Mouse (Mus musculus) intestine, embryonic 16.5 days (tissue): ENCODE measurements around the gene Ugt1a5. TPM values are rescaled to one million over a fixed set of nuclear protein-coding genes. Genes with fewer than 3 reads are reported as not detected.
"Not testable (repeated sequence)": the region's sequence is repeated elsewhere in the genome, so short reads cannot be mapped to it uniquely, and the experiment has no call there.

Experiments used
- ATAC-seq: fragments of 200-750 bp; cut with Nextera tagmentation; 2 replicates; pipeline ENCODE4 v1.8.0; 2017; ENCODE audit warnings: moderate TSS enrichment, moderate library complexity
- H3K27ac ChIP-seq: fragments of 300-500 bp; sonication (generic); 2 replicates; pipeline ENCODE4 v1.5.1; 2014; ENCODE audit warnings: mild to moderate bottlenecking, low read length
- H3K27me3 ChIP-seq: fragments of 300-500 bp; sonication (generic); replicated peaks from 2 replicates; pipeline ENCODE4 v1.6.1; 2014; ENCODE audit warnings: low read length, control low read depth, mixed read lengths; ENCODE audit not compliant: control insufficient read depth, insufficient read depth
- H3K36me3 ChIP-seq: fragments of 300-500 bp; sonication (generic); 2 replicates; pipeline ENCODE4 v1.6.1; 2014; ENCODE audit warnings: low read length, control low read depth; ENCODE audit not compliant: control insufficient read depth, insufficient read depth
- H3K4me1 ChIP-seq: fragments of 300-500 bp; sonication (generic); 2 replicates; pipeline ENCODE4 v1.6.1; 2014; ENCODE audit warnings: low read length, control low read depth, mixed read lengths; ENCODE audit not compliant: control insufficient read depth, insufficient read depth
- H3K4me2 ChIP-seq: fragments of 300-500 bp; sonication (generic); 2 replicates; pipeline ENCODE4 v1.6.1; 2014; ENCODE audit warnings: low read depth, low read length, control low read depth
- H3K4me3 ChIP-seq: fragments of 300-500 bp; sonication (generic); 2 replicates; pipeline ENCODE4 v1.5.1; 2014; ENCODE audit warnings: mild to moderate bottlenecking, low read length
- H3K9ac ChIP-seq: fragments of 300-500 bp; sonication (generic); 2 replicates; pipeline ENCODE4 v1.6.1; 2014; ENCODE audit warnings: low read depth, low read length
- H3K9me3 ChIP-seq: fragments of 300-500 bp; sonication (generic); 2 replicates; pipeline ENCODE4 v1.6.1; 2016; ENCODE audit warnings: low read length, control low read depth; ENCODE audit not compliant: control insufficient read depth
- WGBS: fragments of 180-500 bp; shearing (Covaris S2); extraction: QIAGEN DNeasy Blood & Tissue Kit; methylation state at CpG from one replicate; pipeline ENCODE4 v1.1.7; 2014; 5-methylcytosine and 5-hydroxymethylcytosine counted together
- polyA plus RNA-seq: library from polyadenylated mRNA; unstranded; fragments of >200 nt; fragmentation: Nextera tagmentation; extraction: Ambion mirVana; gene quantifications from 2 replicates; pipeline ENCODE4 v1.2.1, GENCODE M21; 2015

Ugt1a5 gene
- polyA plus RNA-seq, 1 experiment from 2014 or later = not detected

GRCm38 (mm10) chr1:88218591-88218990, 52.8 kb downstream of the Ugt1a5 start:
- Histone ChIP-seq H3K4me3 (no peak overlapping the region), H3K9me3 (peaks cover 34% of the 10 kb centered on the region), H3K27ac (no peak overlapping the region), H3K27me3 (no peaks in the 10 kb centered on the region), H3K4me2 (no peak overlapping the region), H3K9ac (no peak overlapping the region), H3K4me1 (no peaks in the 10 kb centered on the region), H3K36me3 (no peaks in the 10 kb centered on the region)
- no peak for ATAC-seq
- WGBS = 52% methylated on average over 4 of the region's 4 CpGs

- Histone ChIP-seq H3K4me3 (no peak overlapping the region), H3K27me3 (no peaks in the 10 kb centered on the region), H3K36me3 (no peaks in the 10 kb centered on the region), H3K9me3 (peaks cover 29% of the 10 kb centered on the region), H3K9ac (no peak overlapping the region), H3K4me1 (no peaks in the 10 kb centered on the region), H3K4me2 (no peak overlapping the region), H3K27ac (no peak overlapping the region)
- WGBS = 17% methylated on average over 1 of the region's 1 CpGs
- ATAC-seq = no peak
Measured at GRCm38 (mm10) chr1:88219054-88219453, 53.2 kb downstream of the Ugt1a5 start.

GRCm38 (mm10) chr1:88220336-88220735, 54.5 kb downstream of the Ugt1a5 start:
- Histone ChIP-seq H3K36me3 (no peaks in the 10 kb centered on the region), H3K9me3 (peaks cover 19% of the 10 kb centered on the region), H3K9ac (no peak overlapping the region), H3K4me1 (no peaks in the 10 kb centered on the region), H3K27me3 (no peaks in the 10 kb centered on the region), H3K4me2 (no peak overlapping the region), H3K4me3 (no peak overlapping the region), H3K27ac (no peak overlapping the region)
- no peak for ATAC-seq

- Histone ChIP-seq H3K9me3 (peaks cover 15% of the 10 kb centered on the region), H3K9ac (no peak overlapping the region), H3K36me3 (no peaks in the 10 kb centered on the region), H3K27ac (no peak overlapping the region), H3K4me3 (no peak overlapping the region), H3K27me3 (no peaks in the 10 kb centered on the region), H3K4me2 (no peak overlapping the region), H3K4me1 (no peaks in the 10 kb centered on the region)
- 51% methylated on average over 2 of the region's 2 CpGs for WGBS
- ATAC-seq = no peak
Measured at GRCm38 (mm10) chr1:88222216-88222615, 56.4 kb downstream of the Ugt1a5 start.

- peaks cover 16% of the 10 kb centered on the region for H3K9me3 ChIP-seq
- not testable (repeated sequence) for H3K4me1 ChIP-seq, H3K27me3 ChIP-seq, H3K4me2 ChIP-seq, ATAC-seq, H3K36me3 ChIP-seq, H3K27ac ChIP-seq, H3K4me3 ChIP-seq, H3K9ac ChIP-seq
Measured at GRCm38 (mm10) chr1:88223011-88223515, 57.3 kb downstream of the Ugt1a5 start.

GRCm38 (mm10) chr1:88223591-88223990, 57.8 kb downstream of the Ugt1a5 start:
- Histone ChIP-seq H3K4me3 (no peak overlapping the region), H3K27me3 (no peaks in the 10 kb centered on the region), H3K9me3 (peaks cover 21% of the 10 kb centered on the region), H3K4me2 (no peak overlapping the region), H3K36me3 (no peaks in the 10 kb centered on the region), H3K4me1 (no peaks in the 10 kb centered on the region), H3K9ac (no peak overlapping the region), H3K27ac (no peak overlapping the region)
- WGBS = 50% methylated on average over 1 of the region's 1 CpGs
- ATAC-seq = no peak

- H3K9me3 ChIP-seq = peaks cover 25% of the 10 kb centered on the region
- no peaks in the 10 kb centered on the region for H3K4me1 ChIP-seq
- H3K36me3 ChIP-seq = no peaks in the 10 kb centered on the region
- no peak overlapping the region for H3K9ac ChIP-seq
- H3K4me2 ChIP-seq = no peak overlapping the region
- no peaks in the 10 kb centered on the region for H3K27me3 ChIP-seq
- 70% methylated on average over 2 of the region's 2 CpGs for WGBS
- ATAC-seq = no peak
- no peak overlapping the region for H3K4me3 ChIP-seq
- H3K27ac ChIP-seq = no peak overlapping the region
Measured at GRCm38 (mm10) chr1:88224029-88224776, 58.4 kb downstream of the Ugt1a5 start.

GRCm38 (mm10) chr1:88225301-88225700, 59.5 kb downstream of the Ugt1a5 start:
- 41% methylated on average over 2 of the region's 2 CpGs for WGBS
- not testable (repeated sequence) for ATAC-seq

GRCm38 (mm10) chr1:88225741-88226140, 59.9 kb downstream of the Ugt1a5 start:
- Histone ChIP-seq H3K4me3 (no peak overlapping the region), H3K4me1 (no peaks in the 10 kb centered on the region), H3K9me3 (peaks cover 40% of the 10 kb centered on the region), H3K4me2 (no peak overlapping the region), H3K9ac (no peak overlapping the region), H3K36me3 (no peaks in the 10 kb centered on the region), H3K27me3 (no peaks in the 10 kb centered on the region), H3K27ac (no peak overlapping the region)
- no peak for ATAC-seq

More at GRCm38 (mm10) chr1:88225301-88225700, 59.5 kb downstream of the Ugt1a5 start:
- H3K4me2 ChIP-seq, H3K4me3 ChIP-seq, H3K27me3 ChIP-seq, H3K27ac ChIP-seq, H3K4me1 ChIP-seq, H3K36me3 ChIP-seq, H3K9ac ChIP-seq: not testable (repeated sequence)
- H3K9me3 ChIP-seq = peaks cover 35% of the 10 kb centered on the region
